Mouse (Mus musculus) embryonic fibroblast, embryonic 13.5 days (primary cell): ENCODE data around the gene Carf. TPM values are rescaled to one million over a fixed set of nuclear protein-coding genes. Genes with fewer than 3 reads are reported as not detected.
"Not testable (repeated sequence)": the region's sequence is repeated elsewhere in the genome, so short reads cannot be mapped to it uniquely, and the experiment has no call there.

Source experiments
- H3K27ac ChIP-seq: 2 replicates; pipeline ENCODE4 v1.5.1; 2012; ENCODE audit warnings: low read length, control low read depth, inconsistent platforms; ENCODE audit not compliant: insufficient read depth
- H3K4me1 ChIP-seq: 2 replicates; pipeline ENCODE4 v1.6.1; 2011; ENCODE audit warnings: low read length; ENCODE audit not compliant: control insufficient read depth, insufficient read depth
- H3K4me3 ChIP-seq: 2 replicates; pipeline ENCODE4 v1.5.1; 2011; ENCODE audit warnings: mild to moderate bottlenecking, control low read depth, low read length; ENCODE audit not compliant: insufficient read depth
- CTCF ChIP-seq: IDR thresholded peaks from 2 replicates; pipeline ENCODE4 v1.5.1; 2011; ENCODE audit warnings: mild to moderate bottlenecking, control low read depth, low read length, moderate library complexity, borderline replicate concordance; ENCODE audit not compliant: insufficient read depth
- POLR2A ChIP-seq: IDR thresholded peaks from 2 replicates; pipeline ENCODE4 v1.6.1; 2011; ENCODE audit warnings: low read depth, mild to moderate bottlenecking, control low read depth, low read length, moderate library complexity
- polyA plus RNA-seq: library from polyadenylated mRNA; stranded (reverse); fragments of >200 nt; gene quantifications from 2 replicates; pipeline ENCODE4 v1.2.4, GENCODE M21; 2011; ENCODE audit warnings: low read depth; ENCODE audit not compliant: missing spikeins, insufficient read length

Carf gene
- polyA plus RNA-seq, 1 experiment, result 21.3 TPM

- Histone ChIP-seq H3K27ac (no peak overlapping the region), H3K4me1 (no peaks in the 10 kb centered on the region), H3K4me3 (no peak overlapping the region)
- no peak for TF ChIP-seq CTCF
- TF ChIP-seq POLR2A, result no peak
Observed at GRCm38 (mm10) chr1:60104582-60104981, 6.5 kb downstream of the Carf start.

- Histone ChIP-seq H3K27ac (no peak overlapping the region), H3K4me3 (no peak overlapping the region), H3K4me1 (no peaks in the 10 kb centered on the region)
- no peak for TF ChIP-seq CTCF
Observed at GRCm38 (mm10) chr1:60117721-60118455, 19.8 kb downstream of the Carf start.

GRCm38 (mm10) chr1:60137346-60137745, 39.3 kb downstream of the Carf start:
- no peak overlapping the region for H3K4me3 ChIP-seq
- H3K27ac ChIP-seq, result no peak overlapping the region
- H3K4me1 ChIP-seq, result no peaks in the 10 kb centered on the region
- no peak for TF ChIP-seq CTCF
- TF ChIP-seq POLR2A, result no peak

- Histone ChIP-seq H3K4me3 (no peak overlapping the region), H3K27ac (no peak overlapping the region), H3K4me1 (no peaks in the 10 kb centered on the region)
- no peak for TF ChIP-seq CTCF
- no peak for TF ChIP-seq POLR2A
Observed at GRCm38 (mm10) chr1:60152700-60153099, 54.7 kb downstream of the Carf start.

- H3K4me3 ChIP-seq, result no peak overlapping the region
- no peak overlapping the region for H3K27ac ChIP-seq
- TF ChIP-seq CTCF (no peak), POLR2A (no peak)
- peaks cover 6% of the 10 kb centered on the region for H3K4me1 ChIP-seq
Observed at GRCm38 (mm10) chr1:60156651-60157050, 58.6 kb downstream of the Carf start.

GRCm38 (mm10) chr1:60158411-60158810, 60.4 kb downstream of the Carf start:
- H3K4me3 ChIP-seq, result 0 out of 2 replicates have a peak overlapping the region, but pooled peaks have one; percentile 5
- TF ChIP-seq POLR2A (no peak), CTCF (peak; percentile 39; the same call in 1 of the 2 replicates)
- H3K4me1 ChIP-seq, result peaks cover 8% of the 10 kb centered on the region
- H3K27ac ChIP-seq, result peak overlapping the region; percentile 77

GRCm38 (mm10) chr1:60163676-60164075, 65.6 kb downstream of the Carf start:
- peaks cover 2% of the 10 kb centered on the region; the same call in 1 of the 2 replicates for H3K4me1 ChIP-seq
- no peak overlapping the region for H3K4me3 ChIP-seq
- H3K27ac ChIP-seq, result no peak overlapping the region
- no peak for TF ChIP-seq CTCF
- TF ChIP-seq POLR2A, result no peak

- TF ChIP-seq CTCF (no peak), POLR2A (no peak)
- H3K4me1 ChIP-seq, result no peaks in the 10 kb centered on the region
- no peak overlapping the region; the same call in 1 of the 2 replicates for H3K27ac ChIP-seq
- H3K4me3 ChIP-seq, result no peak overlapping the region
Observed at GRCm38 (mm10) chr1:60169626-60170025, 71.6 kb downstream of the Carf start.

- no peak overlapping the region for H3K27ac ChIP-seq
Observed at GRCm38 (mm10) chr1:60170251-60170650, 72.2 kb downstream of the Carf start.

GRCm38 (mm10) chr1:60173119-60173518, 75.1 kb downstream of the Carf start:
- Histone ChIP-seq H3K27ac (no peak overlapping the region), H3K4me3 (no peak overlapping the region), H3K4me1 (no peaks in the 10 kb centered on the region)
- TF ChIP-seq POLR2A, result no peak
- no peak for TF ChIP-seq CTCF

More at GRCm38 (mm10) chr1:60170251-60170650, 72.2 kb downstream of the Carf start:
- H3K4me3 ChIP-seq, result no peak overlapping the region
- TF ChIP-seq POLR2A (no peak), CTCF (no peak)
- H3K4me1 ChIP-seq, result no peaks in the 10 kb centered on the region

GRCm38 (mm10) chr1:60177814-60178213, 79.8 kb downstream of the Carf start:
- H3K4me1 ChIP-seq, H3K4me3 ChIP-seq, H3K27ac ChIP-seq: not testable (repeated sequence)
